Mouse (Mus musculus) heart, postnatal 0 days (tissue): ENCODE data around the gene Gamt.

Experiments used
- CTCF ChIP-seq: IDR thresholded peaks from 2 replicates; pipeline ENCODE4 v1.5.1; 2016; ENCODE audit warnings: antibody characterized with exemption, control low read depth, low read depth
- EP300 ChIP-seq: IDR thresholded peaks from 2 replicates; pipeline ENCODE4 v1.6.1; 2016; ENCODE audit warnings: antibody characterized with exemption, low read depth

GRCm38 (mm10) chr10:80242088-80242487, 18.7 kb downstream of the Gamt start:
- TF ChIP-seq EP300 (no peak), CTCF (no peak)
